ENCODE assay signal across 9 mouse cellular contexts in genomic region chrY:1009882-1010751, GRCm38 (mm10). TPM values are rescaled to one million over a fixed set of nuclear protein-coding genes. Genes with fewer than 3 reads are reported as not detected.
DNase-seq lines count a peak whose midpoint lies in the region; ATAC-seq and TF ChIP-seq lines count a peak whose summit lies in the region.
"Had no signal": no experiment of that assay in that cellular context is flagged by ENCODE, and none has a peak within 500 bp of the region (broad histone marks: within the 10 kb centered on the region; RNA-seq: fewer than 3 reads in every experiment).

TSS of gene Eif2s3y (plus strand) at chrY:1010543.

- DNase-seq in R1 (ENCODE audit: low read depth, low spot score): peak; percentile 83
- DNase-seq in kidney, postnatal 10 days: peak; percentile 84
- DNase-seq in retina, postnatal 1 day: peak; percentile 79
- no peak for DNase-seq in ovary, postnatal 36 days (ENCODE audit: low spot score)

- no peak for TF ChIP-seq CTCF in E14TG2a.4 (conservative IDR thresholded peaks at IDR 0.05; ENCODE audit: low read length)

- no peaks in the 10 kb centered on the region for H3K4me1 ChIP-seq in E14TG2a.4 (replicated peaks; ENCODE audit: low read depth, low read length)
- H3K4me1 ChIP-seq in embryonic facial prominence, embryonic 13.5 days: no peaks in the 10 kb centered on the region
- H3K4me1 ChIP-seq in heart, embryonic 12.5 days (replicated peaks): no peaks in the 10 kb centered on the region

- peak within 1 kb of the TSS; percentile 40 for H3K4me2 ChIP-seq in embryonic facial prominence, embryonic 13.5 days
- H3K4me2 ChIP-seq in heart, embryonic 12.5 days: peak within 1 kb of the TSS; percentile 31; the same call in 1 of the 2 replicates

- H3K27ac ChIP-seq in embryonic facial prominence, embryonic 13.5 days: no peak within 1 kb of the TSS
- H3K27ac ChIP-seq in heart, embryonic 12.5 days (ENCODE audit: poor library complexity, severe bottlenecking): no peak within 1 kb of the TSS
- H3K27ac ChIP-seq in macrophage: no peak within 1 kb of the TSS
- H3K27ac ChIP-seq: left cerebral cortex, adult 2 months had no signal

- H3K36me3 ChIP-seq in E14TG2a.4 (ENCODE audit: insufficient read depth, low read length) (peaks cover 7% of the 10 kb centered on the region; the same call in 1 of the 2 replicates), macrophage (ENCODE audit: inconsistent target) (no peaks in the 10 kb centered on the region)
- no peaks in the 10 kb centered on the region for H3K36me3 ChIP-seq in embryonic facial prominence, embryonic 13.5 days
- H3K36me3 ChIP-seq in heart, embryonic 12.5 days: no peaks in the 10 kb centered on the region

- H3K9me3 ChIP-seq in E14TG2a.4 (ENCODE audit: low read length): no peaks in the 10 kb centered on the region
- H3K9me3 ChIP-seq in embryonic facial prominence, embryonic 13.5 days: no peaks in the 10 kb centered on the region
- no peaks in the 10 kb centered on the region for H3K9me3 ChIP-seq in heart, embryonic 12.5 days (replicated peaks)

- H3K4me3 ChIP-seq in E14TG2a.4 (replicated peaks; ENCODE audit: low read length) (peak within 1 kb of the TSS; percentile 84), macrophage (ENCODE audit: inconsistent target) (peak within 1 kb of the TSS; percentile 27; the same call in 1 of the 2 replicates)
- H3K4me3 ChIP-seq in embryonic facial prominence, embryonic 13.5 days: peak within 1 kb of the TSS; percentile 41
- H3K4me3 ChIP-seq in heart, embryonic 12.5 days: peak within 1 kb of the TSS; percentile 47
- H3K4me3 ChIP-seq: left cerebral cortex, adult 2 months had no signal

- 22% methylated on average over 16 of the region's 31 CpGs for WGBS in embryonic facial prominence, embryonic 13.5 days
- 28% methylated on average over 22 of the region's 31 CpGs for WGBS in heart, embryonic 12.5 days
- 18% methylated on average over 4 of the region's 31 CpGs for WGBS in macrophage (ENCODE audit: missing documents)

- H3K27me3 ChIP-seq in E14TG2a.4 (ENCODE audit: insufficient read depth, low read length): no peaks in the 10 kb centered on the region
- no peaks in the 10 kb centered on the region for H3K27me3 ChIP-seq in embryonic facial prominence, embryonic 13.5 days
- no peaks in the 10 kb centered on the region for H3K27me3 ChIP-seq in heart, embryonic 12.5 days (replicated peaks)

- no peaks in the 10 kb centered on the region; the same call in 1 of the 2 replicates for H3K79me2 ChIP-seq in macrophage (ENCODE audit: inconsistent target)

- no peak; the same call in 1 of the 2 replicates for ATAC-seq in embryonic facial prominence, embryonic 13.5 days (ENCODE audit: insufficient number of reproducible peaks, insufficient read depth, low FRiP score, low TSS enrichment, low read depth)
- ATAC-seq in heart, embryonic 12.5 days (ENCODE audit: insufficient number of reproducible peaks, low FRiP score): peak; percentile 93

- peak within 1 kb of the TSS; percentile 51; the same call in 1 of the 2 replicates for H3K9ac ChIP-seq in embryonic facial prominence, embryonic 13.5 days
- H3K9ac ChIP-seq in heart, embryonic 12.5 days: no peak within 1 kb of the TSS

RNA-seq across cellular contexts. Expression of gene Eif2s3y, which starts in this region (rescaled TPM):
- 38.0 and 51.8 TPM in 2 replicates for polyA plus RNA-seq in embryonic facial prominence, embryonic 13.5 days (2015; fragmentation: Nextera tagmentation; extraction: Ambion mirVana)
- 33.0 and 35.9 TPM in 2 replicates for polyA plus RNA-seq in heart, embryonic 12.5 days (2016; fragmentation: Nextera tagmentation; extraction: Ambion mirVana)
- total RNA-seq in macrophage (2018; cell fraction: chromatin; rRNA removed): 1 to 10 TPM in 1 of 26 experiments, not detected in 25; 4.5 TPM
- not detected for total RNA-seq in macrophage (2018; cell fraction: cytosol; rRNA removed)
- under 1 TPM in 1 of 26 experiments, not detected in 25; 0.62 TPM for total RNA-seq in macrophage (2018; cell fraction: nucleus; rRNA removed)
- not detected in 3 replicates for polyA plus RNA-seq in macrophage (2018)

Comparison
In these comparisons a context has a peak if more than half of its experiments do, and no peak if none do; other contexts are left out.
1. H3K4me3 ChIP-seq: peak in every context shown above with its lines; median percentile 84 in E14TG2a.4; 47 in heart, embryonic 12.5 days; 41 in embryonic facial prominence, embryonic 13.5 days; 27 in macrophage.